Mouse (Mus musculus): ENCODE results near the gene Duxf3. TPM values are rescaled to one million over a fixed set of nuclear protein-coding genes. Genes with fewer than 3 reads are reported as not detected.
"Not testable (repeated sequence)": the region's sequence is repeated elsewhere in the genome, so short reads cannot be mapped to it uniquely, and the experiment has no call there.

Gene Duxf3
- total and polyA plus RNA-seq, 2 experiments from 2014 or later: not detected

DNA sequence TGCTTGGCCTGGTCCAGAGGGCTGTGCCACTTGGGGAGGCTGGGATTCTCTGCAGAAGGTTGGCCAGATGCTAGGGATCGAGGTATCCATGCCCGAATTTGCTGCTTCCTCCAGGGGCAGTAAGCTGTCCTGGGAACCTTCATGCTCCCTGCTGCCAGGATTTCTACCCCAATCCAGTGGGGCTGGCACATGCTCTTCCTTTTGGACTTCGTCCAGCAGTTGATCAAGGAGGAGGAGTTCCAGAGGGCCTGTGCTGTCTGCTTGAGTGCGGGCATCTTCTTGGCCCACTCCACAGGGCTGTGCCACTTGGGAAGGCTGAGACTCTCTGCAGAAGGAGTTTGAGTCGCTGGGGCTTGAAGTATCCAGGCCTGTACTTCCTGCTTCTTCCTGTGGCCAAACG lies 9.3 kb downstream of the Duxf3 start:
- WGBS: 72% methylated on average over 3 of the region's 6 CpGs
- not testable (repeated sequence) for H3K9ac ChIP-seq (replicated peaks; ENCODE audit: low read depth, low read length); H3K27ac ChIP-seq (ENCODE audit: low read depth); H3K9me3 ChIP-seq (replicated peaks; ENCODE audit: control insufficient read depth, low read length); ATAC-seq (ENCODE audit: insufficient read depth, low read depth); H3K36me3 ChIP-seq (replicated peaks; ENCODE audit: control insufficient read depth, insufficient read depth, low read length); H3K4me1 ChIP-seq (ENCODE audit: control insufficient read depth, insufficient read depth); H3K27me3 ChIP-seq (ENCODE audit: control insufficient read depth, insufficient read depth, low read length); H3K4me2 ChIP-seq (ENCODE audit: low read depth, low read length); H3K4me3 ChIP-seq (ENCODE audit: low read depth, low read length); DNase-seq (ENCODE audit: low spot score)

DNA sequence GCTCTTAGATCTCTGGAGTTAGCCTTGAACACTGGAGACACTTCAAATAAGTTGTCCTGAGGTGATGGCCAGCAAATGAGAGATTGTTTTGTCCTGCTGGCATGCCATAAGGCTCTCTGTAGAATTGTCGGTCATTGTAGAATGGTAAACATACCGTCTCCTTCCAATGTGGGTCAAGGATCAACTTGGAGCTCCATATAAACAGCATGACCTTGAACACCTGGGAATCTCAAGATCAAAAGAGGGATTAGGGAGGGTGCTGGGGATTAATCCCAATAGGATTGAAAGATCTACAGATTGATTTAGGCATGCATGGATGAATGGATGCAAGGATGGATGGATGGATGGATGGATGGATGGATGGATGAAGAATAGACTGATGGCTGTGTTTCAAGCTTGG lies 10.9 kb downstream of the Duxf3 start:
- not testable (repeated sequence) for ATAC-seq (ENCODE audit: insufficient read depth, low read depth); DNase-seq (ENCODE audit: low spot score); H3K4me2 ChIP-seq (ENCODE audit: low read depth, low read length); H3K9me3 ChIP-seq (replicated peaks; ENCODE audit: control insufficient read depth, low read length); H3K4me3 ChIP-seq (ENCODE audit: low read depth, low read length); H3K36me3 ChIP-seq (replicated peaks; ENCODE audit: control insufficient read depth, insufficient read depth, low read length); H3K9ac ChIP-seq (replicated peaks; ENCODE audit: low read depth, low read length); H3K4me1 ChIP-seq (ENCODE audit: control insufficient read depth, insufficient read depth); H3K27ac ChIP-seq (ENCODE audit: low read depth); H3K27me3 ChIP-seq (ENCODE audit: control insufficient read depth, insufficient read depth, low read length)
- WGBS: 91% methylated on average over 2 of the region's 2 CpGs

DNA sequence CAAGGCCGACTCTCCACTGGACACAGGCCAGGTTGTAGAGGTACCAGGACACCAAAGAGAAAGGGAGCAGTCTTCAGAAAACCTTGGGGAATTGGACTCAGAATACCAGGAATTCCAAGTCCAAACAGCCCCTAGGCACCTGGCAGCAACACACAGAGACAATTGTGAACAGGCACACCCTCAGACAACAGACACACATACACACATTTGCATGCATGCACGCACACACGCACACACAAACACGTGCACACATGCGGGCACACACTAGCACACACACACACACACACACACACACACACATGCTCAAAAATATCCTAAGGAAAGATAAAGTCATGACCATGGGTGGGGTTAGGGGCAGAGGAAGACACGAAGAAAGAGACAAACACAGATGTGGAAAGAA lies 11.7 kb downstream of the Duxf3 start:
- no peak overlapping the region for H3K4me3 ChIP-seq (ENCODE audit: low read depth, low read length)
- H3K4me2 ChIP-seq (ENCODE audit: low read depth, low read length): no peak overlapping the region
- TF ChIP-seq EP300 (IDR thresholded peaks at IDR 0.05; ENCODE audit: low read depth) (no peak), CTCF (IDR thresholded peaks at IDR 0.05; ENCODE audit: low read depth) (no peak)
- DNase-seq (ENCODE audit: low spot score) (no peak), ATAC-seq (ENCODE audit: insufficient read depth, low read depth) (no peak)
- peaks cover 3% of the 10 kb centered on the region; the same call in 1 of the 2 replicates for H3K9me3 ChIP-seq (replicated peaks; ENCODE audit: control insufficient read depth, low read length)
- no peaks in the 10 kb centered on the region for H3K4me1 ChIP-seq (ENCODE audit: control insufficient read depth, insufficient read depth)
- 75% methylated on average over 6 of the region's 6 CpGs for WGBS
- H3K9ac ChIP-seq (replicated peaks; ENCODE audit: low read depth, low read length): no peak overlapping the region
- H3K27me3 ChIP-seq (ENCODE audit: control insufficient read depth, insufficient read depth, low read length): no peaks in the 10 kb centered on the region
- no peaks in the 10 kb centered on the region for H3K36me3 ChIP-seq (replicated peaks; ENCODE audit: control insufficient read depth, insufficient read depth, low read length)
- H3K27ac ChIP-seq (ENCODE audit: low read depth): no peak overlapping the region

DNA sequence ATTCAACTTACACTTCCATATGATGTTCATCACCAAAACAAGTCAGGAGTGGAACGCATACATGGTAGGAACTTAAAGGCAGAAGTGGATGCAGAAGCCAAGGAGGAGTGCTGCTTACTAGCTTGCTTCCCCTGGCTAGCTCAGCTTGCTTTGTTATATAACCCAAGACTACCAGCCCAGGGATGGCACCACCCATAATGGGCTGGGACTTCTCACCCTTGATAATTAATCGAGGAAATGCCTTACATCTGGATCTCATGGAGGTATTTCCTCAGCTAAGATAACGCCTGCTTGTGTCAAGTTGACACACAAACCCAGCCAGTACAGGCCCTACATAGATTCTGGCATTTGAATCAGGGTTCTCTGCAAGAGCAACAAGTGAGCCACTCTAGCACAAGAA lies 15.1 kb downstream of the Duxf3 start:
- no peak for ATAC-seq (ENCODE audit: insufficient read depth, low read depth)
- DNase-seq (ENCODE audit: low spot score): no peak
- Histone ChIP-seq H3K27ac (ENCODE audit: low read depth) (no peak overlapping the region), H3K9me3 (replicated peaks; ENCODE audit: control insufficient read depth, low read length) (peaks cover 3% of the 10 kb centered on the region; the same call in 1 of the 2 replicates), H3K4me1 (ENCODE audit: control insufficient read depth, insufficient read depth) (no peaks in the 10 kb centered on the region), H3K27me3 (ENCODE audit: control insufficient read depth, insufficient read depth, low read length) (no peaks in the 10 kb centered on the region), H3K9ac (replicated peaks; ENCODE audit: low read depth, low read length) (no peak overlapping the region), H3K4me2 (ENCODE audit: low read depth, low read length) (no peak overlapping the region), H3K4me3 (ENCODE audit: low read depth, low read length) (no peak overlapping the region), H3K36me3 (replicated peaks; ENCODE audit: control insufficient read depth, insufficient read depth, low read length) (no peaks in the 10 kb centered on the region)
- TF ChIP-seq CTCF (IDR thresholded peaks at IDR 0.05; ENCODE audit: low read depth) (no peak), EP300 (IDR thresholded peaks at IDR 0.05; ENCODE audit: low read depth) (no peak)
- WGBS: 62% methylated on average over 3 of the region's 3 CpGs

DNA sequence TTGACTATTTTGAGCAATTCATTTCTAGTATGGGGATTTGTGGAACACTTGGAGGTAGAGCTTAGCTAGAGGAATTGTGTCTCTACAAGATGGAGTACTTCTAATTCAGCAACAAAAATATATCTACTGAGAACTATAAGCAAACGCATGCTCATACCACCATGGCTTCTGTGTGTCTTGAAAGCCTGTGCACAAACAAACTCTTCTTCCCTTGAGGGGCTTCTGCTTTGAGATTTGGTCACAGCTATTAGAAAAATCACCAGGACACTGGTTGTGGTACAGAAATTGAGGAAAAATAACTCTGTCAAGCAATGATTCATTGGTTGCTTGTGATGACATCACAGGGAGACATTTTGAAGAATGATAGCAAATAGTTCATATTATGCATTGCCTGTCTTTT lies 17.1 kb downstream of the Duxf3 start:
- no peak for TF ChIP-seq EP300 (IDR thresholded peaks at IDR 0.05; ENCODE audit: low read depth)
- TF ChIP-seq CTCF (IDR thresholded peaks at IDR 0.05; ENCODE audit: low read depth): no peak
- no peak overlapping the region for H3K9ac ChIP-seq (replicated peaks; ENCODE audit: low read depth, low read length)
- no peaks in the 10 kb centered on the region for H3K36me3 ChIP-seq (replicated peaks; ENCODE audit: control insufficient read depth, insufficient read depth, low read length)
- H3K27me3 ChIP-seq (ENCODE audit: control insufficient read depth, insufficient read depth, low read length): no peaks in the 10 kb centered on the region
- no peak overlapping the region for H3K4me2 ChIP-seq (ENCODE audit: low read depth, low read length)
- no peaks in the 10 kb centered on the region for H3K4me1 ChIP-seq (ENCODE audit: control insufficient read depth, insufficient read depth)
- no peak overlapping the region for H3K4me3 ChIP-seq (ENCODE audit: low read depth, low read length)
- WGBS: 62% methylated on average over 1 of the region's 1 CpGs
- ATAC-seq (ENCODE audit: insufficient read depth, low read depth): no peak
- peaks cover 6% of the 10 kb centered on the region; the same call in 1 of the 2 replicates for H3K9me3 ChIP-seq (replicated peaks; ENCODE audit: control insufficient read depth, low read length)
- no peak overlapping the region for H3K27ac ChIP-seq (ENCODE audit: low read depth)
- no peak for DNase-seq (ENCODE audit: low spot score)

DNA sequence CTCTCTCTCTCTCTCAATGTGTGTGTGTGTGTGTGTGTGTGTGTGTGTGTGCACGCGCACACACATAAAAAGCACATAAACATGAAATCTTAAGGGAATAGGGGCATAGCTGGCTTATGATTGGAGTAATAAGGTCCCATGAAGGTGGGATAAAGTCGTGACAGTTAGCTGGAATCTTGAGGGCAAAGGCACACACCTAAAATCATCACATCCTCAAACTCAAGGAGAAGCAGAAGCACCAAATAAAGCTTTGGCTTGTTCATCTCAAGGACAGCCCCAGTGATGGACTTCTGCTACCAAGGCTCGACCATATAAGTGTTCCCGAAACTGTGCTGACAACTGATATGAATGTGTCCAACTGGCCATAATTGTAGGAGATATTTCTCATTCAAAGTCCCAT lies 17.5 kb downstream of the Duxf3 start:
- Histone ChIP-seq H3K4me3 (ENCODE audit: low read depth, low read length) (no peak overlapping the region), H3K27ac (ENCODE audit: low read depth) (no peak overlapping the region), H3K27me3 (ENCODE audit: control insufficient read depth, insufficient read depth, low read length) (no peaks in the 10 kb centered on the region), H3K4me1 (ENCODE audit: control insufficient read depth, insufficient read depth) (no peaks in the 10 kb centered on the region), H3K9ac (replicated peaks; ENCODE audit: low read depth, low read length) (no peak overlapping the region), H3K36me3 (replicated peaks; ENCODE audit: control insufficient read depth, insufficient read depth, low read length) (no peaks in the 10 kb centered on the region), H3K4me2 (ENCODE audit: low read depth, low read length) (no peak overlapping the region), H3K9me3 (replicated peaks; ENCODE audit: control insufficient read depth, low read length) (peaks cover 6% of the 10 kb centered on the region; the same call in 1 of the 2 replicates)
- no peak for DNase-seq (ENCODE audit: low spot score)
- WGBS: 71% methylated on average over 5 of the region's 5 CpGs
- TF ChIP-seq CTCF (IDR thresholded peaks at IDR 0.05; ENCODE audit: low read depth): no peak
- no peak for TF ChIP-seq EP300 (IDR thresholded peaks at IDR 0.05; ENCODE audit: low read depth)
- ATAC-seq (ENCODE audit: insufficient read depth, low read depth): no peak
